Mouse (Mus musculus) stomach, embryonic 14.5 days (tissue): Measurements from ENCODE around the gene Sash1. TPM values are rescaled to one million over a fixed set of nuclear protein-coding genes. Genes with fewer than 3 reads are reported as not detected.
A peak's percentile ranks its signal among the peaks of the same experiment; 100 is the strongest.

ENCODE experiments used
- ATAC-seq: fragments of 200-750 bp; cut with Nextera tagmentation; 2 replicates; pipeline ENCODE4 v1.8.0; 2017; ENCODE audit warnings: low read depth, moderate TSS enrichment; ENCODE audit not compliant: insufficient number of reproducible peaks, insufficient read depth, low FRiP score
- H3K27ac ChIP-seq: fragments of 300-500 bp; sonication (generic); 2 replicates; pipeline ENCODE4 v1.5.1; 2014; ENCODE audit warnings: mild to moderate bottlenecking, low read length, moderate library complexity, mixed read lengths
- H3K27me3 ChIP-seq: fragments of 300-500 bp; sonication (generic); 2 replicates; pipeline ENCODE4 v1.6.1; 2014; ENCODE audit warnings: low read length, control low read depth, mixed read lengths; ENCODE audit not compliant: control insufficient read depth, insufficient read depth
- H3K36me3 ChIP-seq: fragments of 300-500 bp; sonication (generic); 2 replicates; pipeline ENCODE4 v1.6.1; 2014; ENCODE audit warnings: mild to moderate bottlenecking, control low read depth, low read length, moderate library complexity, mixed read lengths; ENCODE audit not compliant: control insufficient read depth, insufficient read depth
- H3K4me1 ChIP-seq: fragments of 300-500 bp; sonication (generic); 2 replicates; pipeline ENCODE4 v1.6.1; 2014; ENCODE audit warnings: low read length, control low read depth, mixed read lengths; ENCODE audit not compliant: control insufficient read depth, insufficient read depth
- H3K4me2 ChIP-seq: fragments of 300-500 bp; sonication (generic); replicated peaks from 2 replicates; pipeline ENCODE4 v1.6.1; 2014; ENCODE audit warnings: low read depth, low read length, control low read depth
- H3K4me3 ChIP-seq: fragments of 300-500 bp; sonication (generic); 2 replicates; pipeline ENCODE4 v1.5.1; 2014; ENCODE audit warnings: low read depth, low read length, control low read depth
- H3K9ac ChIP-seq: fragments of 300-500 bp; sonication (generic); replicated peaks from 2 replicates; pipeline ENCODE4 v1.6.1; 2014; ENCODE audit warnings: low read depth, mild to moderate bottlenecking, control low read depth, low read length, moderate library complexity, mixed read lengths
- H3K9me3 ChIP-seq: fragments of 300-500 bp; sonication (generic); 2 replicates; pipeline ENCODE4 v1.6.1; 2016; ENCODE audit warnings: low read depth, low read length, control low read depth; ENCODE audit not compliant: control insufficient read depth
- WGBS: fragments of 180-500 bp; shearing (Covaris S2); extraction: QIAGEN DNeasy Blood & Tissue Kit; methylation state at CpG from one replicate; pipeline ENCODE4 v1.1.7; 2014; 5-methylcytosine and 5-hydroxymethylcytosine counted together
- polyA plus RNA-seq: library from polyadenylated mRNA; unstranded; fragments of >200 nt; fragmentation: Nextera tagmentation; extraction: Ambion mirVana; gene quantifications from 2 replicates; pipeline ENCODE4 v1.2.1, GENCODE M21; 2014

The Sash1 gene
- polyA plus RNA-seq, 1 experiment from 2014 or later, result 9.3 TPM

- Histone ChIP-seq H3K36me3 (no peaks in the 10 kb centered on the region), H3K27me3 (no peaks in the 10 kb centered on the region), H3K4me1 (peaks cover 8% of the 10 kb centered on the region; the same call in 1 of the 2 replicates), H3K9ac (no peak overlapping the region), H3K4me2 (no peak overlapping the region), H3K9me3 (no peaks in the 10 kb centered on the region), H3K27ac (no peak overlapping the region), H3K4me3 (no peak overlapping the region)
- 82% methylated on average over 4 of the region's 4 CpGs for WGBS
- ATAC-seq, result no peak
Observed at GRCm38 (mm10) chr10:8912213-8912612, 26.3 kb upstream of the Sash1 start.

DNA sequence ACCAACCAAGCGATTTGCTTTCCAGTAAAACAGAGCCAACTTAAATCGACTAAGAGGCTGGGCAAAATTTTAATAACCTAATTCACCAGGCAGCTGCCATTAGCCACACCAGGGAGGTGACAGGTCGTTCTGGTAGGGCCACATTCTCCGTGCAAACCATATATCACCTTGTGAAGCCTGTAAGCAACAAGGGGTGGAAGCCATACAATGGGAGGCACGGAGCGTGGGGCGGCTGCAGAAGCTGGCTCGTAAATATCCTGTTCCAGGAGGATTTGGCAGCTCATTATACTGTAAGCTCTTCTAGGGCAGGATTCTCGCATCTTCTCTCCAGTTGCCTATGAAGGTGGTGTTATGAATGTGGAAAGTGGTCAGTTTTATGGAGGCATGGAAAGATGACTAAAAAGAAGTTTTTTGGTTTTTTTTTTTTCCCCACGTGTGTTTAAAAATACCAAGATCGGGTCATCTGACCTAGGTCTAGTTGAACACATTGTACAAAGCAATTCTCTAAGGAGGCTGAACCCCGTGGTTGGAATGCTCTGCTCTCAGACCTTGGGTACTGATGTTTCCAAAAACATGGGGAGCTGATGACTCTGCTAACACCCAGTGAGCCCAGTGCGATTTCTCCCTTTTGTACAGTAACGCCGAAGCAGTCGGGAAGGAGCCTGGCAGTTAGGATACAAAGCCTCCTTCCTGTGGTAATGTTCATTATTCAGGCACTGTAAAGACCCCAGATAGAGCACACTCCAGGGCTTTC is 24.5 kb upstream of the Sash1 start:
- ATAC-seq, result no peak
- Histone ChIP-seq H3K4me3 (no peak overlapping the region), H3K9ac (no peak overlapping the region), H3K27ac (no peak overlapping the region), H3K9me3 (no peaks in the 10 kb centered on the region), H3K27me3 (no peaks in the 10 kb centered on the region), H3K4me2 (no peak overlapping the region), H3K36me3 (no peaks in the 10 kb centered on the region), H3K4me1 (peaks cover 8% of the 10 kb centered on the region; the same call in 1 of the 2 replicates)
- 54% methylated on average over 16 of the region's 16 CpGs for WGBS

DNA sequence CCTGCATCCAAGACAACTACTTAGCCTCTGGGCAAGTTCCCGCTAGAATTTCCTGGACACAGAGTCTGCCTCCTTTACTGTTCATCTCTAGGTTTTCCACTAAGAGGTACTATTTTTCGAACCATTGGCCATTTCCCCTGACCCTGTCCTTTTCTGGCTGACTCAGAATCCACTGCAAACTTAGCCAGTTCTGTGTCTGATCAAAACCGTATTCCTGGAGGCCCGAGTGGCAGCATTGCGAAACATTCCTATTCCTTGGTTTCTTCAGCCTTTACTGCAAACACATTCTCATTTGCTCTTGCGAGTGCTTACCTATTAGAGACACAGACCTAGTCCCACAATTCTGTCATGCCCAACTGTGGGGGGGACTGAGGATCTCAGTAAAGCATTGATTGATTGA is 17.2 kb upstream of the Sash1 start:
- Histone ChIP-seq H3K36me3 (no peaks in the 10 kb centered on the region), H3K4me3 (no peak overlapping the region), H3K27me3 (no peaks in the 10 kb centered on the region), H3K4me2 (no peak overlapping the region), H3K27ac (no peak overlapping the region), H3K9ac (no peak overlapping the region), H3K4me1 (peaks cover 6% of the 10 kb centered on the region; the same call in 1 of the 2 replicates), H3K9me3 (no peaks in the 10 kb centered on the region)
- ATAC-seq, result no peak
- WGBS, result 87% methylated on average over 6 of the region's 6 CpGs

GRCm38 (mm10) chr10:8902412-8902811 is 16.5 kb upstream of the Sash1 start:
- ATAC-seq, result no peak

GRCm38 (mm10) chr10:8898831-8899511 is 13.1 kb upstream of the Sash1 start:
- Histone ChIP-seq H3K4me1 (peaks cover 6% of the 10 kb centered on the region; the same call in 1 of the 2 replicates), H3K27ac (peak overlapping the region; percentile 27; the same call in 1 of the 2 replicates), H3K9me3 (no peaks in the 10 kb centered on the region), H3K27me3 (no peaks in the 10 kb centered on the region), H3K4me3 (no peak overlapping the region), H3K9ac (no peak overlapping the region), H3K4me2 (no peak overlapping the region), H3K36me3 (no peaks in the 10 kb centered on the region)
- 64% methylated on average over 8 of the region's 8 CpGs for WGBS
- peak; percentile 65; the same call in 1 of the 2 replicates for ATAC-seq

More at GRCm38 (mm10) chr10:8902412-8902811, 16.5 kb upstream of the Sash1 start:
- Histone ChIP-seq H3K36me3 (no peaks in the 10 kb centered on the region), H3K4me3 (no peak overlapping the region), H3K27ac (no peak overlapping the region), H3K4me2 (no peak overlapping the region), H3K9ac (no peak overlapping the region), H3K4me1 (peaks cover 6% of the 10 kb centered on the region; the same call in 1 of the 2 replicates), H3K27me3 (no peaks in the 10 kb centered on the region), H3K9me3 (no peaks in the 10 kb centered on the region)
- WGBS, result 71% methylated on average over 7 of the region's 7 CpGs

DNA sequence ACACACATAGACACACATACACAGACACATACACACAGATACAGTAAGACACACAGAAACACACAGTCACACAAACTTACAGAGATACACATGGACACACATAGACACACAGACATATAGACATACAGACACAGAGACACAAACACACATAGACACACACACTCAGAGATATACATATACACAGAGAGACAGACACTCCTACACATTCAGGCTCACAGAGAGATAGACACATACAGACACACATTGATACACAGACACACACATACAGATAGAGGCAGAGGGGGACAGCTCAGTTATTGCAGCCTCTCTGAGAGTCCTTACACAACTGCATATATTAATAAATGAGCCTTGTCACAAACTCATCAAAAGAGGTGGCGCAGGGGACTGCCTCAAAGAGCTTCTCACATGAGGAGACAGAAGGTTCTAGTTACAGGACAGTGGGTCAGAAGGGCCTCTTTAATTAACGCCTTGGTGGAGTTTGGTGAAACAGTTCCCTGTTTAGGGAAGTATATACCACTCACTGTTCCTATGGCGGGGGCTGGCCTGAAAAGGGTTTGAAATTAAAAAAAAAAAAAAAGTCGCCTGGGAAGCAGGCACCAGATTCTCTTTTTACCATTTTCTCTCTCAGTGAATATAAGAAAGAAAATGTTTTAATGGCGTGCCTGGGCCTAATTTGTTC is 12.4 kb upstream of the Sash1 start:
- H3K36me3 ChIP-seq, result no peaks in the 10 kb centered on the region
- ATAC-seq, result no peak
- H3K4me2 ChIP-seq, result no peak overlapping the region
- WGBS, result 73% methylated on average over 5 of the region's 5 CpGs
- no peak overlapping the region for H3K4me3 ChIP-seq
- no peaks in the 10 kb centered on the region for H3K9me3 ChIP-seq
- H3K27ac ChIP-seq, result no peak overlapping the region
- H3K4me1 ChIP-seq, result peaks cover 6% of the 10 kb centered on the region; the same call in 1 of the 2 replicates
- H3K9ac ChIP-seq, result no peak overlapping the region
- no peaks in the 10 kb centered on the region for H3K27me3 ChIP-seq

GRCm38 (mm10) chr10:8894965-8895515 is 9.2 kb upstream of the Sash1 start:
- Histone ChIP-seq H3K36me3 (no peaks in the 10 kb centered on the region), H3K9me3 (no peaks in the 10 kb centered on the region), H3K4me2 (no peak overlapping the region), H3K4me3 (no peak overlapping the region), H3K27ac (no peak overlapping the region), H3K27me3 (no peaks in the 10 kb centered on the region), H3K4me1 (peaks cover 6% of the 10 kb centered on the region; the same call in 1 of the 2 replicates), H3K9ac (no peak overlapping the region)
- ATAC-seq, result no peak
- WGBS, result 89% methylated on average over 6 of the region's 6 CpGs

- Histone ChIP-seq H3K9ac (no peak overlapping the region), H3K4me1 (no peaks in the 10 kb centered on the region), H3K4me3 (no peak overlapping the region), H3K27ac (no peak overlapping the region), H3K36me3 (no peaks in the 10 kb centered on the region), H3K4me2 (no peak overlapping the region), H3K27me3 (no peaks in the 10 kb centered on the region), H3K9me3 (no peaks in the 10 kb centered on the region)
- ATAC-seq, result no peak
- WGBS, result 74% methylated on average over 4 of the region's 4 CpGs
Observed at GRCm38 (mm10) chr10:8890511-8890910, 4.6 kb upstream of the Sash1 start.
